28 mouse cellular contexts compared by ENCODE assay signal in the genomic region with DNA sequence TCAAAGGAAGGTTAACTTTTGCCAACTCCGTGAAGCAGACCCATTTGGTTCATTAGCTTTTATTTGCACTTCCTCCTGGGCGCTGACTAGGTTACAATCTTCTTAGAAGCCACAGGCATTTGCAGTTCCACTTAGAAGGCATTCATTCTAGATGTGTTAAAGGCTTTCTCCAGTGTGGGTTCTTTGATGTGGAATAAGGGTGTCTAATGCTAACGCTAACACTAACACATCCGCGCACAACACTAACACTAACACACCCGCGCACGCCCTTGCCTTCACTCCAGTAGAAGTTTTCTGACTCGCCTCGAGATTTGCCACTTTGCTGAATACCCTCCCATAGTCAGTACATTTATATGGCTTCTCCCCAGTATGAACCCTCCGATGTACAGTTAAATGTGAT. TPM values are rescaled to one million over a fixed set of nuclear protein-coding genes. Genes with fewer than 3 reads are reported as not detected.
DNase-seq lines count a peak whose midpoint lies in the region; ATAC-seq lines count a peak whose summit lies in the region.
"Had no signal": no experiment of that assay in that cellular context is flagged by ENCODE, and none has a peak within 500 bp of the region (broad histone marks: within the 10 kb centered on the region; RNA-seq: fewer than 3 reads in every experiment).

No protein-coding gene starts in this region.

- DNase-seq in CD4-positive helper T cell, adult 2 months (ENCODE audit: low read depth, low spot score): peak; percentile 70
- DNase-seq in T-cell, adult 2 months (ENCODE audit: low spot score): peak; percentile 45
- DNase-seq in naive thymus-derived CD4-positive, alpha-beta T cell, adult 2 months (ENCODE audit: low read depth): peak; percentile 67
- DNase-seq in adrenal gland, postnatal 14 days: no peak
- no peak for DNase-seq in urinary bladder, postnatal 10 days (ENCODE audit: low spot score)
- DNase-seq: adrenal gland, adult 8-10 months; cerebellum, adult 11-12 months; cerebellum, adult 9-10 months; cerebellum, postnatal 25 days; gastrocnemius, postnatal 10 days; heart, adult 18-20 months; heart, postnatal 10 days; heart, postnatal 4 days had no signal

- no peaks in the 10 kb centered on the region for H3K9me3 ChIP-seq in kidney, embryonic 15.5 days (replicated peaks)
- H3K9me3 ChIP-seq in kidney, embryonic 16.5 days (ENCODE audit: low read length): no peaks in the 10 kb centered on the region
- H3K9me3 ChIP-seq: embryonic facial prominence, embryonic 13.5 days; forebrain, embryonic 12.5 days; G1E; heart, embryonic 10.5 days; hindbrain, embryonic 13.5 days had no signal

- peaks cover 21% of the 10 kb centered on the region for H3K27me3 ChIP-seq in kidney, embryonic 15.5 days
- H3K27me3 ChIP-seq in kidney, embryonic 16.5 days (ENCODE audit: insufficient read depth, low read length): peaks cover 7% of the 10 kb centered on the region; the same call in 1 of the 2 replicates

- H3K4me3 ChIP-seq in kidney, embryonic 15.5 days (replicated peaks): no peak overlapping the region
- H3K4me3 ChIP-seq in kidney, embryonic 16.5 days (ENCODE audit: low read length): no peak overlapping the region
- H3K4me3 ChIP-seq: embryonic facial prominence, embryonic 13.5 days; forebrain, embryonic 12.5 days; heart, embryonic 10.5 days; hindbrain, embryonic 13.5 days had no signal

- H3K4me1 ChIP-seq in kidney, embryonic 15.5 days: peaks cover 8% of the 10 kb centered on the region
- peaks cover 8% of the 10 kb centered on the region; the same call in 1 of the 2 replicates for H3K4me1 ChIP-seq in kidney, embryonic 16.5 days (ENCODE audit: insufficient read depth, low read length)

- no peaks in the 10 kb centered on the region for H3K36me3 ChIP-seq in kidney, embryonic 15.5 days
- no peaks in the 10 kb centered on the region for H3K36me3 ChIP-seq in kidney, embryonic 16.5 days (ENCODE audit: insufficient read depth, low read length)
- H3K36me3 ChIP-seq: embryonic facial prominence, embryonic 13.5 days; forebrain, embryonic 12.5 days; G1E; heart, embryonic 10.5 days; hindbrain, embryonic 13.5 days had no signal

- no peak for ATAC-seq in kidney, embryonic 15.5 days (replicated peaks; ENCODE audit: low FRiP score)
- ATAC-seq in kidney, embryonic 16.5 days (ENCODE audit: low FRiP score, low TSS enrichment): no peak
- ATAC-seq: forebrain, embryonic 16.5 days; hindbrain, postnatal 0 days had no signal

- WGBS in kidney, embryonic 15.5 days: 30% methylated on average over 11 of the region's 11 CpGs
- 22% methylated on average over 11 of the region's 11 CpGs for WGBS in kidney, embryonic 16.5 days

- H3K9ac ChIP-seq in kidney, embryonic 15.5 days: no peak overlapping the region
- H3K9ac ChIP-seq in kidney, embryonic 16.5 days (replicated peaks; ENCODE audit: low read length): no peak overlapping the region
- H3K9ac ChIP-seq: embryonic facial prominence, embryonic 13.5 days; forebrain, embryonic 12.5 days; hindbrain, embryonic 13.5 days had no signal

- no peak overlapping the region for H3K27ac ChIP-seq in kidney, embryonic 15.5 days
- H3K27ac ChIP-seq in kidney, embryonic 16.5 days (ENCODE audit: low read length): no peak overlapping the region
- H3K27ac ChIP-seq: embryonic facial prominence, embryonic 13.5 days; forebrain, embryonic 12.5 days; heart, embryonic 10.5 days; hindbrain, embryonic 13.5 days; hindbrain, postnatal 0 days had no signal

- H3K4me2 ChIP-seq in kidney, embryonic 15.5 days: 0 out of 2 replicates have a peak overlapping the region, but pooled peaks have one; percentile 19
- no peak overlapping the region for H3K4me2 ChIP-seq in kidney, embryonic 16.5 days (replicated peaks; ENCODE audit: low read depth, low read length)
- H3K4me2 ChIP-seq: embryonic facial prominence, embryonic 13.5 days; forebrain, embryonic 12.5 days; hindbrain, embryonic 13.5 days had no signal

RNA-seq across cellular contexts. Expression of a gene that starts 0.7 kb away (rescaled TPM):
- polyA plus RNA-seq in kidney, embryonic 15.5 days (2015; fragmentation: Nextera tagmentation; extraction: Ambion mirVana): not detected in 2 replicates
- polyA plus RNA-seq in kidney, embryonic 16.5 days (2015; fragmentation: Nextera tagmentation; extraction: Ambion mirVana): not detected in 2 replicates
- total RNA-seq in adrenal gland, postnatal 14 days (2021): not detected in 2 replicates
- total RNA-seq: adrenal gland, adult 8-10 months; adrenal gland, postnatal 4 days; G1E; gastrocnemius, postnatal 10 days; gastrocnemius, postnatal 4 days; heart, adult 18-20 months; heart, postnatal 10 days; heart, postnatal 4 days; hindbrain, postnatal 0 days had no signal
- polyA plus RNA-seq: C2C12; cortical plate, adult 2 months; embryonic facial prominence, embryonic 13.5 days; forebrain, embryonic 12.5 days; forebrain, embryonic 16.5 days; frontal cortex, adult 2 months; G1E; heart, embryonic 10.5 days; heart, embryonic 14.5 days; hindbrain, embryonic 13.5 days; hindbrain, postnatal 0 days had no signal

RNA-seq across cellular contexts. Expression of a gene that starts 20.5 kb away (rescaled TPM):
- 8.6 and 8.9 TPM in 2 replicates for polyA plus RNA-seq in kidney, embryonic 15.5 days (2015; fragmentation: Nextera tagmentation; extraction: Ambion mirVana)
- polyA plus RNA-seq in kidney, embryonic 16.5 days (2015; fragmentation: Nextera tagmentation; extraction: Ambion mirVana): 7.5 and 9.1 TPM in 2 replicates
- total RNA-seq in adrenal gland, postnatal 14 days (2021): 4.5 and 5.4 TPM in 2 replicates
- polyA plus RNA-seq: G1E had no signal

RNA-seq across cellular contexts. Expression of a gene that starts 37.1 kb away (rescaled TPM):
- 17.6 and 17.8 TPM in 2 replicates for polyA plus RNA-seq in kidney, embryonic 15.5 days (2015; fragmentation: Nextera tagmentation; extraction: Ambion mirVana)
- polyA plus RNA-seq in kidney, embryonic 16.5 days (2015; fragmentation: Nextera tagmentation; extraction: Ambion mirVana): 18.5 and 21.9 TPM in 2 replicates
- 3.1 and 3.4 TPM in 2 replicates for total RNA-seq in adrenal gland, postnatal 14 days (2021)
- polyA plus RNA-seq: C2C12, G1E had no signal

Comparison
In these comparisons a context has a peak if more than half of its experiments do, and no peak if none do; other contexts are left out.
1. DNase-seq: peak in CD4-positive helper T cell, adult 2 months (single experiment), T-cell, adult 2 months (single experiment) and naive thymus-derived CD4-positive, alpha-beta T cell, adult 2 months (single experiment); none in adrenal gland, postnatal 14 days (single experiment) and urinary bladder, postnatal 10 days (single experiment).